Mouse (Mus musculus) liver, embryonic 13.5 days (tissue): ENCODE measurements at regions not wholly inside any gene's neighbourhood (a gene's known extent, or its start where the extent isn't known, plus 50 kb on each side); places are given as distances from the start of the nearest gene placed in this dataset.

Experiments used
- ATAC-seq: fragments of 200-750 bp; cut with Nextera tagmentation; 2 replicates; pipeline ENCODE4 v1.8.0; 2017; ENCODE audit warnings: low read depth, mild to moderate bottlenecking, moderate number of reproducible peaks, moderate library complexity
- DNase-seq: peaks from one replicate; pipeline ENCODE4 v3.0.0; 2022
- H3K27ac ChIP-seq: fragments of 300-500 bp; sonication (generic); 2 replicates; pipeline ENCODE4 v1.5.1; 2015; ENCODE audit warnings: moderate library complexity, mild to moderate bottlenecking, inconsistent platforms
- H3K27me3 ChIP-seq: fragments of 300-500 bp; sonication (generic); 2 replicates; pipeline ENCODE4 v1.6.1; 2015; ENCODE audit warnings: mild to moderate bottlenecking, inconsistent platforms
- H3K36me3 ChIP-seq: fragments of 300-500 bp; sonication (generic); 2 replicates; pipeline ENCODE4 v1.6.1; 2015; ENCODE audit warnings: mild to moderate bottlenecking, inconsistent platforms
- H3K4me1 ChIP-seq: fragments of 300-500 bp; sonication (generic); replicated peaks from 2 replicates; pipeline ENCODE4 v1.6.1; 2015; ENCODE audit warnings: inconsistent platforms
- H3K4me2 ChIP-seq: fragments of 300-500 bp; sonication (generic); 2 replicates; pipeline ENCODE4 v1.6.1; 2015; ENCODE audit warnings: inconsistent platforms, mild to moderate bottlenecking, moderate library complexity
- H3K4me3 ChIP-seq: fragments of 300-500 bp; sonication (generic); replicated peaks from 2 replicates; pipeline ENCODE4 v1.5.1; 2015; ENCODE audit warnings: mild to moderate bottlenecking, inconsistent platforms
- H3K9ac ChIP-seq: fragments of 300-500 bp; sonication (generic); 2 replicates; pipeline ENCODE4 v1.6.1; 2015; ENCODE audit warnings: mild to moderate bottlenecking, inconsistent platforms
- H3K9me3 ChIP-seq: fragments of 300-500 bp; sonication (generic); replicated peaks from 2 replicates; pipeline ENCODE4 v1.6.1; 2016; ENCODE audit warnings: inconsistent platforms
- WGBS: fragments of 180-500 bp; shearing (Covaris S2); methylation state at CpG from one replicate; pipeline ENCODE4 v1.1.7; 2015; ENCODE audit not compliant: insufficient replicate concordance; 5-methylcytosine and 5-hydroxymethylcytosine counted together

DNA sequence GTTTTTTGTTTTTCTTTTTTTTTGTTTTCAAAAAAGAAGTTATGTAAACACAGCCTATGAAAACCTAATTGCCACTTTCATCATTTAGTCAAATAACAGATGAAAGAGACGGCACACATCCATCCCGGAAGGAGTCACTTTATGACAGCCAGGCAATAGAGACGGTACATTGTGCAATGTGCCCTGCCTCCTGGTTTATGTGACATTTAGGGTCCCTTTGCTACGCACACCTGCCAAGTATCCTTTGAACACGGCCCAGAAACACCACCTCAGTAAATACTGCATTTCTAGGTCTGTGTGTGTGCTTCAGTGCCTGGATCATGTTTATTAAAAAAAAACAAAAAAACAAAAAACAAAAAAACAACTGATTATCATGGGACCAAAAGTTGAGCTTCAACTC is 104.6 kb downstream of the Ets2 start:
- Histone ChIP-seq H3K4me3 (no peak overlapping the region), H3K9me3 (no peaks in the 10 kb centered on the region), H3K36me3 (no peaks in the 10 kb centered on the region), H3K9ac (no peak overlapping the region), H3K4me1 (no peaks in the 10 kb centered on the region), H3K27me3 (no peaks in the 10 kb centered on the region), H3K4me2 (no peak overlapping the region), H3K27ac (no peak overlapping the region)
- DNase-seq (no peak), ATAC-seq (no peak)
- WGBS = 63% methylated on average over 5 of the region's 5 CpGs

DNA sequence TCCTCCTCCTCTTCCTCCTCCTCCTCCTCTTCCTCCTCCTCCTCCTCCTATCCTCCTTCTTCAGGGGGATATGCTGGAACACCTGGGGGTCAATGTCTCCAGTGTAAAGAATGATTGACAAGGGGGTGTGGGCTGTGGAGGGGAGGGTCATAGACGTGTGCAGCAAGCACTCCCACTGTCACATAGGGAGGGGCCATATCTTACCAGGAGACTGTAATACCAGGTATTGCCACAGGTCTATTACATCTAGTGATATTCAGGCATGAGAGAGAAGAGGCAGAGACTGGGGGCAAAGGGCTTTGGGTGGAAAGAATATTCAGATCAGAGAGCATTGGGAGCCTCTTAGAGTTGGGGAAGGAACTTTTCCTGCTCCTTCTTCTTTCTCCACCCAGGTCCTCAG is 102.3 kb downstream of the Ets2 start:
- Histone ChIP-seq H3K36me3 (no peaks in the 10 kb centered on the region), H3K27ac (no peak overlapping the region), H3K4me2 (no peak overlapping the region), H3K4me1 (no peaks in the 10 kb centered on the region), H3K27me3 (no peaks in the 10 kb centered on the region), H3K4me3 (no peak overlapping the region), H3K9ac (no peak overlapping the region), H3K9me3 (no peaks in the 10 kb centered on the region)
- no peak for DNase-seq
- 12% methylated on average over 1 of the region's 1 CpGs for WGBS
- ATAC-seq = no peak

DNA sequence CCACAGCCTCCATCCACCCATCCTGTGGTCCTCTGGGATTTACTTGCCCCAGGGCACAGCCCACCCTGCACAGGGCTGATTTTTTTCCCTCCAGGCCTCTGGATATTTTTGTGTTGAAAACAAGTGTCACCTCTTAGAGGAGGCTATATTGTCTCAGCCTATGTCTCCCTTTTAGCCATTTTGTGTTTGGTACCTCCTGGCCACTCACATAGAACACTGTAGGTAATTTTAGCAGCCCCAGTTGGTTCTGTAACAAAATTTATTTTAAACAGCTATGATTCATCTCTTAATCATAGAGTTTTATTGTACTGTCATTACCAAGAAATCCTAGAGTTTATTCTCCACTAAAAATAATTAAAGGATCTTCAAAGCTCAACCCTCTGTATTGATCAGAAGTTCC is 100.8 kb downstream of the Ets2 start:
- H3K36me3 ChIP-seq = no peaks in the 10 kb centered on the region
- ATAC-seq (no peak), DNase-seq (no peak)
- H3K9ac ChIP-seq = no peak overlapping the region
- H3K27ac ChIP-seq = no peak overlapping the region
- no peak overlapping the region for H3K4me2 ChIP-seq
- H3K4me1 ChIP-seq = no peaks in the 10 kb centered on the region; the same call in 1 of the 2 replicates
- no peaks in the 10 kb centered on the region for H3K27me3 ChIP-seq
- no peaks in the 10 kb centered on the region for H3K9me3 ChIP-seq
- no peak overlapping the region for H3K4me3 ChIP-seq

DNA sequence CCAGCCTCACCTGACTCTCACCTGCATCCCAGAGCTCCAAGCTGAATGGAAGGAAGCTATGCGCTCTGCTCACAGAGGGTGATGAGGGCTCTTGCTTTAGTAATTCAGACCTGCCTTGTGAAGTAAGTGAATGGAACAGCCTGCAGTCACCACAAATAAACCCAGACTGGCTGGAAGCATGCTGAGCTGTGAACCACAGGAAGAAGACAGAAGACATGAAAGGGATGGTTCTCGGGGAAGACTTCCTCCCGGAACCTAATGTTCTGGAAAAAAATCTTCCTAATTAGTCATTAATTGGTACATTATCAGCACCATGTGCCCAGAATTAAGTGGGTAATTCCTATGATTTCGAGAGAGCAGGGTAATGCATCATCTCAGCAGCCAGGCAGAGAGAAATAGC is 100.3 kb downstream of the Ets2 start:
- no peaks in the 10 kb centered on the region for H3K27me3 ChIP-seq
- no peak overlapping the region for H3K9ac ChIP-seq
- H3K4me2 ChIP-seq = no peak overlapping the region
- no peak overlapping the region for H3K4me3 ChIP-seq
- ATAC-seq (no peak), DNase-seq (no peak)
- no peaks in the 10 kb centered on the region for H3K36me3 ChIP-seq
- no peaks in the 10 kb centered on the region; the same call in 1 of the 2 replicates for H3K4me1 ChIP-seq
- no peaks in the 10 kb centered on the region for H3K9me3 ChIP-seq
- H3K27ac ChIP-seq = no peak overlapping the region
- WGBS = 55% methylated on average over 4 of the region's 4 CpGs

DNA sequence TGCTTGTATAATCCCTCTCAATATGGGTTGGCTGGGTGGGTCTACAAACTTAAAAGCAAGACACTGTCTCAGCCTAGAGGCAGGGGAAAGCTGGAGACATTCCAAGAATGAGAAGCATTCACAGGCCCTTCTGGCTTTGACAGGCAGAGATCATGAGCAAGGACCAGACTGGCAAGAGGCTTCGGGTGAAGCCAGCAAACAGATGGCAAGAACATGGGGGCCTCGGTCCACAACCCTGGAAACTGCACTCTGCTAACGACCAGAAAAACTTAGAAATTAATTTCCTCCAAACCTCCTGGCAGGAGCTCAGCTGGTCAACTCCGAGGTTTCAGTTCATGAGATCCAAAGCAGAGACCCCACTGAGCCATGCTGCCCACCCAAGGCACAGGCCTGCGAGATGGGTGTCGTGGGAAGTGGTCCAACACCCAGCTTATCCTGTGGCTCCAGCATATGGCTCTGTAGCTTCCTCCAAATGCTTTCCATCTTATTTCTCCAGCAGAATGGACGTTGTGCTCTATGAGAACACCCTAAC is 99.1 kb downstream of the Ets2 start:
- no peak for ATAC-seq
- no peaks in the 10 kb centered on the region; the same call in 1 of the 2 replicates for H3K4me1 ChIP-seq
- H3K27ac ChIP-seq = no peak overlapping the region
- DNase-seq = no peak
- H3K4me3 ChIP-seq = no peak overlapping the region
- WGBS = 63% methylated on average over 7 of the region's 7 CpGs
- no peaks in the 10 kb centered on the region for H3K36me3 ChIP-seq
- no peaks in the 10 kb centered on the region for H3K9me3 ChIP-seq
- no peak overlapping the region for H3K4me2 ChIP-seq
- H3K9ac ChIP-seq = no peak overlapping the region
- H3K27me3 ChIP-seq = no peaks in the 10 kb centered on the region

DNA sequence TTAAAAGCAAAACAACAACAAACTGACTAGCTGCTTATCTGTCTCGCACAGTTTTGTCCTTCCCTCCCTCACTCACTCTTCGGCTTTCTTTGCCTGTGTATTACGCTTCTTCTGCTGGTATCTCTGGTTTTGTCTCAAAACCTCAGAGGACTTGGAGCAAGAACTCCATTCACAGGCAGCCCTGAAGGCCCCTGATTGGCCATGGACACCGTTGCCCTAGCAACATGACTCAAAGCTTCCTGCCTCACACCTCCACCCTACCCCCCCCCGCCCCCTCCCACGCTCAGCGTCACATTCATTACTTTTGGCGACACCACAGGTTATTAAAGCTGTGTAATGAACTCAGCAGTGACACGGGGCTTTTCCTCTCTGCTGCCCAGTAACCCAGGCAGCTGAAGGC is 96.7 kb downstream of the Ets2 start:
- WGBS = 18% methylated on average over 9 of the region's 9 CpGs
- ATAC-seq = no peak

DNA sequence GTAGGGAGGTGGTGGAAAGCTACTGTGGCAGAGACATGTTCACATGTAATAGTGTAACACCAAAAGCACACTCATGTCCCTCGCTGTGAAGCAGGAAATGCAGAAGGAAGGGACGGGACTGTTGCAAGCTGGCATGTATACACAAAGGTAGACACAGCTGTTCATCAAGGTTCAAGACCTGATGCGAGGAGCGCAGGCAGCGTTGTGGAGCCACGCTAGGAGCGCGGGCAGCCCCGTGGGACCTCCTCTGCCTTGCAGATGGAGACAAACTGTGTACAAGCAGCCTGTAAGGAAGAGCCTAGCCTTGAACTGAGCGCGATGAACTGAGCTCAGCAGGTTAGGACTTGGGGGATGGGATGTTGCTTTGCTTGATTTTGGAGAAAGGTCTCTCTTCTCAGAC is 96.2 kb downstream of the Ets2 start:
- H3K9me3 ChIP-seq = no peaks in the 10 kb centered on the region
- H3K36me3 ChIP-seq = no peaks in the 10 kb centered on the region
- no peak overlapping the region for H3K4me2 ChIP-seq
- H3K27me3 ChIP-seq = no peaks in the 10 kb centered on the region
- no peak for DNase-seq
- H3K27ac ChIP-seq = no peak overlapping the region
- no peaks in the 10 kb centered on the region; the same call in 1 of the 2 replicates for H3K4me1 ChIP-seq
- H3K9ac ChIP-seq = no peak overlapping the region
- WGBS = 64% methylated on average over 11 of the region's 11 CpGs
- no peak overlapping the region for H3K4me3 ChIP-seq
- ATAC-seq = no peak

More for the DNA sequence above, 96.7 kb downstream of the Ets2 start:
- Histone ChIP-seq H3K4me3 (no peak overlapping the region), H3K9me3 (no peaks in the 10 kb centered on the region), H3K27ac (no peak overlapping the region), H3K4me2 (no peak overlapping the region), H3K27me3 (no peaks in the 10 kb centered on the region), H3K9ac (no peak overlapping the region), H3K36me3 (no peaks in the 10 kb centered on the region), H3K4me1 (no peaks in the 10 kb centered on the region; the same call in 1 of the 2 replicates)
- DNase-seq = no peak

DNA sequence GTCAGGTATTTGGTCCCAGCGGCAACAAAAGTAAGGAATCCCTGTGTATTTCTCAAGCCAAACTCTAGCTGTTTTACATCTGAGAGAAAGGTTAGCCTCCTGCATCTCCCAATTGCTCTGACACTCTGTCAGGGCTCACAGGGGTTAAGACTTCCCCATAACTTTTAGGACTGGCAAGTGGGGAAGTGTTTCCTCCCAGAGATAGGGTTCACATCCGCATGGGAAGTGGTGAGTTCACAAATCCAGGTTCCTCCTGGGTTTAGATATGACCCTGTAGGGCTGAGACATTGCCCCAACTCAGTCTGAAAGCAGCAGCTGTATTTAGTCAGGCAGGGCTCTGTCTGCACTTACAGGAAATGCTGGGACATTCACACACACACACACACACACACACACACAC is 95.3 kb downstream of the Ets2 start:
- Histone ChIP-seq H3K9me3 (no peaks in the 10 kb centered on the region), H3K27me3 (no peaks in the 10 kb centered on the region), H3K9ac (no peak overlapping the region), H3K4me1 (no peaks in the 10 kb centered on the region; the same call in 1 of the 2 replicates), H3K36me3 (no peaks in the 10 kb centered on the region), H3K4me2 (no peak overlapping the region), H3K27ac (no peak overlapping the region), H3K4me3 (no peak overlapping the region)
- 39% methylated on average over 2 of the region's 2 CpGs for WGBS
- ATAC-seq = no peak
- DNase-seq = no peak

DNA sequence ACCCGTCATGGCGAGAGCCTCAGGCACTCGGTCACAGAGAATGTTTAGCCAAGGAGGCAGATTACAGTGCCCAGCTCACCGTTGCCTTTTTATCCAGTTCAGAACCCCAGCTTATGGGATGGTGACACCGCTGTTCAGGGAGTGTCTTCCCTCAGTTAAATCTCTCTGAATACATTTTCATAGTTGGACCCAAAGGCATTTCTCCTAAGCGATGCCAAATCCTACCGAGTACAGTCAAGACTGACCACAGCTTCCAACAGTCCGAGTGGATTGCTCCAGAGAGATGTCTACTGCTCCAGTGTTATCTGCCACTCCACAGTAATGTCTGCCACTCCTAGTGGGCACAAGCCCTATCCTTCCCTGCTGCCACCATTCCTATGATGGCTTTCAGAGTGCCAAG is 93.0 kb downstream of the Ets2 start:
- no peak for DNase-seq
- 75% methylated on average over 8 of the region's 8 CpGs for WGBS
- no peaks in the 10 kb centered on the region for H3K36me3 ChIP-seq
- no peak overlapping the region for H3K4me3 ChIP-seq
- H3K27me3 ChIP-seq = no peaks in the 10 kb centered on the region
- H3K9ac ChIP-seq = no peak overlapping the region
- H3K27ac ChIP-seq = no peak overlapping the region
- H3K9me3 ChIP-seq = no peaks in the 10 kb centered on the region
- no peak for ATAC-seq
- no peak overlapping the region for H3K4me2 ChIP-seq
- no peaks in the 10 kb centered on the region; the same call in 1 of the 2 replicates for H3K4me1 ChIP-seq

DNA sequence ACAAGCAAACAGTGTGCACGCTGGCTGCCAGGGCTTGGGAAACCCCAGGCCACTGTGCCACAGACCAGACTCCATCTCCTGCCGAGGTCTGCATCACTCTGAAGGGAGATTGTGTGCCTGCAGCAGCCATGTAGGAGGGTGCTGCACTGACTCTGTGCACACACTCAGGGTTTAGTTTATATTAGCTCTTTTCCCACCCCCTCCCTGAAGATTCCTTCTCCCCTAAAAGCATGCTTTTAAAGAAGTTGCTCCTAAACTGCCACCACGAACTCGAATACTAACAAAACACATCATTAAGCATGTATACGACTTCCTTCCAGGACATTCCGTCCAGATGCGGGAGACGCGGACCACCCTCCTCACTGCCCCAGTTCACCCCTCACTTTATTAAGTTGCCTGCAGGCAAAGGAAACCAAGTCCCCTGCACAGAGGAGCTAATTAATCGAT is 92.4 kb downstream of the Ets2 start:
- no peak for DNase-seq
- H3K4me1 ChIP-seq = no peaks in the 10 kb centered on the region; the same call in 1 of the 2 replicates
- H3K27ac ChIP-seq = no peak overlapping the region
- H3K9ac ChIP-seq = no peak overlapping the region
- no peak overlapping the region for H3K4me2 ChIP-seq
- no peaks in the 10 kb centered on the region for H3K27me3 ChIP-seq
- H3K36me3 ChIP-seq = no peaks in the 10 kb centered on the region
- WGBS = 62% methylated on average over 10 of the region's 10 CpGs
- H3K4me3 ChIP-seq = no peak overlapping the region
- H3K9me3 ChIP-seq = no peaks in the 10 kb centered on the region
- no peak for ATAC-seq

DNA sequence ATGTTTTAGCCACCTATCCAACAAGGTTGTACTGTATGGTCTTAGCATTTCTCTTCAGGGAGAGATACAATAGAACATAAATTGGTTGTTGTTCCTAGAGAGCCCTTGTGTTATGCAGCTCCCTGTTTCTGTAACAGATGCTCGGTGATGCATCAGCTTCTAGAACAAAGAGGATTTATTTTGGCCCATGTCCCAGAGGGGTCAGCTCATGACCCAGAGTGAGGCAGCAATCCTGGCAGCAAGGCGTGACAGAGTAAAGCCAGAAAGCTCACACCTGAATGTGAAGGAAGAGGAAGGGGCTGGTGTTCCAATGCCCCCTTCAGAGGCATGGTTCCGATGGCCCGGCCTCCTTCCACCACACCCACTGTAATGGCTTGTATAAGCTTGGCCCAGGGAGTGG is 88.8 kb downstream of the Ets2 start:
- Histone ChIP-seq H3K4me2 (no peak overlapping the region), H3K27me3 (no peaks in the 10 kb centered on the region), H3K9me3 (no peaks in the 10 kb centered on the region), H3K36me3 (no peaks in the 10 kb centered on the region), H3K4me1 (no peaks in the 10 kb centered on the region), H3K4me3 (no peak overlapping the region), H3K9ac (no peak overlapping the region), H3K27ac (no peak overlapping the region)
- 62% methylated on average over 4 of the region's 4 CpGs for WGBS
- DNase-seq (no peak), ATAC-seq (no peak)

DNA sequence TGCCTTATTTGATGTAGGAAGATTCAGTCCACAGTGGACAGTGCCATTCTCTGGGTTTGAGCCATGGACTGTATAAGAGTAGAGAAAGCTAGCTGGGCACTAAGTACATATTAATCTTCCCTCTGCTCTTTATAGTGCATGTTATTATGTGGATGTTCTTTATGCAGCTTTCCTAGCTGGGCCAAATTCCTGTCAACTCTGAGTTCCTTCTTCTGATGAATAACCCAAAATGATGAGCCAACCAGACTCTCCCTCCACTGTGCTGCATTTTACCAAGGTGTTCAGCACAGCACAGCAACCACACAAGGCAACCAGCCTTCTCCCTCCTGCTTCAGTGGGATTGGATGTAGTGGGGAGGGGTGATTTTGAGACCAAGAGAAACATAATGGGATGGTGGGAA is 87.7 kb downstream of the Ets2 start:
- DNase-seq (no peak), ATAC-seq (no peak)
- Histone ChIP-seq H3K4me1 (no peaks in the 10 kb centered on the region), H3K4me2 (no peak overlapping the region), H3K4me3 (no peak overlapping the region), H3K9ac (no peak overlapping the region), H3K9me3 (no peaks in the 10 kb centered on the region), H3K36me3 (no peaks in the 10 kb centered on the region), H3K27ac (no peak overlapping the region), H3K27me3 (no peaks in the 10 kb centered on the region)
